Mouse (Mus musculus) C2C12 (cell line): Measurements from ENCODE around the gene Dars. TPM values are rescaled to one million over a fixed set of nuclear protein-coding genes. Genes with fewer than 3 reads are reported as not detected.

Experiments used
- H3K27me3 ChIP-seq: one replicate; pipeline ENCODE4 v1.6.1; 2011; ENCODE audit not compliant: control insufficient read depth, insufficient read depth, insufficient read length
- H3K36me3 ChIP-seq: one replicate; pipeline ENCODE4 v1.6.1; 2011; ENCODE audit not compliant: control insufficient read depth, insufficient read depth
- H3K4me3 ChIP-seq: one replicate; pipeline ENCODE4 v1.5.1; 2011; ENCODE audit warnings: mild to moderate bottlenecking, control low read depth; ENCODE audit not compliant: poor library complexity, insufficient read depth, severe bottlenecking
- H3K79me2 ChIP-seq: one replicate; pipeline ENCODE4 v1.6.1; 2011; ENCODE audit not compliant: control insufficient read depth, insufficient read depth
- H3K79me3 ChIP-seq: one replicate; pipeline ENCODE4 v1.6.1; 2011; ENCODE audit warnings: low read depth, control low read depth
- H3ac ChIP-seq: one replicate; pipeline ENCODE3; 2011; ENCODE audit warnings: low read depth; ENCODE audit not compliant: control insufficient read depth, insufficient read length
- CEBPB ChIP-seq: IDR thresholded peaks from one replicate; pipeline ENCODE4 v1.6.1; 2011; ENCODE audit warnings: low read depth, mild to moderate bottlenecking, control low read depth, moderate library complexity
- CTCF ChIP-seq: IDR thresholded peaks from one replicate; pipeline ENCODE4 v1.5.1; 2011; ENCODE audit not compliant: control insufficient read depth, insufficient read depth, insufficient read length
- FOSL1 ChIP-seq: IDR thresholded peaks from one replicate; pipeline ENCODE4 v1.8.0; 2011; ENCODE audit warnings: mild to moderate bottlenecking, low read length; ENCODE audit not compliant: poor library complexity, insufficient read depth, severe bottlenecking
- MAX ChIP-seq: IDR thresholded peaks from one replicate; pipeline ENCODE4 v1.6.1; 2011; ENCODE audit warnings: mild to moderate bottlenecking, control low read depth
- MYOD1 ChIP-seq: IDR thresholded peaks from one replicate; pipeline ENCODE4 v1.6.1; 2011; ENCODE audit warnings: low read depth; ENCODE audit not compliant: control insufficient read depth, insufficient read length
- MYOG ChIP-seq: IDR thresholded peaks from one replicate; pipeline ENCODE4 v1.6.1; 2011; ENCODE audit not compliant: control insufficient read depth, insufficient read length; ENCODE audit errors: extremely low read depth
- USF1 ChIP-seq: IDR thresholded peaks from one replicate; pipeline ENCODE4 v1.6.1; 2011; ENCODE audit warnings: low read depth, mild to moderate bottlenecking, control low read depth, moderate library complexity
- polyA plus RNA-seq: library from polyadenylated mRNA; unstranded; fragments of >200 nt; fragmentation: generic; extraction: Trizol; gene quantifications from one replicate; pipeline ENCODE4 v1.2.1, GENCODE M21; 2012; ENCODE audit warnings: missing spikeins

Dars gene
- polyA plus RNA-seq, 1 experiment = 52.3 TPM

DNA sequence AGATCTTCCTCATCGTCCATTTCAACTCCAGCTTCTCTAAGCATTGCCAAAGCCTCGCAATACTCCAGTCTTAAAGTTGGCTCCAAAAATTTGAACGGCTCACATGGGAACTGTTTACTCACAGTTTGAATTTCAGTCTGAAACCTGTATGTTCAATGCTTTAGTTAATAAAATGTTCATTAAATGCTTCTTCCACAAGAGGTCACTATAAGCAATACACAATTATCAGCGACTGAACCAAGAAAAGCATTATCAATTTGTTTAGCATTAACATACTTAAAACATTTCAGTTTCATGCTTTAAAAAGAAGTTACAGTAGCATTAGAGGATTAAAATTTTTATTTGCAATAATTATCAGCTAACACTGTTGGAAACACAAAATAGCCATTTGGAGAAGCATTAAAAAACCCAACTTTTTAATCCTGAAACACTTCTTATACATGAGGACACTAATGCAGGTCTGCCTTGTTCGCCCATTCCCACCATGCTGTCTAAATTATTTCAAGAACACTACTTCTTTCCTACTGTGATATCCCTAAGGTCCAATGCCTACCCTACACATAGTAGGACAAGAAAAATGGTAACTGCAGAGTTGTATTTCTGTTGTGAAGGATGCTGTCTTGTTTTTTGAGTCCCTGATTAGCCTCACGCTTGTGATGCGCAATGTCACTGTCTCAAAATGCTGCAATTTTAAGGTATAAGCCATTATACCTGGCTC lies 44.9 kb downstream of the Dars start:
- Histone ChIP-seq H3K79me2 (no peaks in the 10 kb centered on the region), H3K36me3 (peaks cover 78% of the 10 kb centered on the region), H3K79me3 (no peaks in the 10 kb centered on the region), H3K4me3 (no peak overlapping the region), H3K27me3 (no peaks in the 10 kb centered on the region), H3ac (no peak overlapping the region)
- TF ChIP-seq MYOD1 (no peak), USF1 (no peak), MAX (no peak), CEBPB (no peak), FOSL1 (no peak), MYOG (no peak), CTCF (no peak)

DNA sequence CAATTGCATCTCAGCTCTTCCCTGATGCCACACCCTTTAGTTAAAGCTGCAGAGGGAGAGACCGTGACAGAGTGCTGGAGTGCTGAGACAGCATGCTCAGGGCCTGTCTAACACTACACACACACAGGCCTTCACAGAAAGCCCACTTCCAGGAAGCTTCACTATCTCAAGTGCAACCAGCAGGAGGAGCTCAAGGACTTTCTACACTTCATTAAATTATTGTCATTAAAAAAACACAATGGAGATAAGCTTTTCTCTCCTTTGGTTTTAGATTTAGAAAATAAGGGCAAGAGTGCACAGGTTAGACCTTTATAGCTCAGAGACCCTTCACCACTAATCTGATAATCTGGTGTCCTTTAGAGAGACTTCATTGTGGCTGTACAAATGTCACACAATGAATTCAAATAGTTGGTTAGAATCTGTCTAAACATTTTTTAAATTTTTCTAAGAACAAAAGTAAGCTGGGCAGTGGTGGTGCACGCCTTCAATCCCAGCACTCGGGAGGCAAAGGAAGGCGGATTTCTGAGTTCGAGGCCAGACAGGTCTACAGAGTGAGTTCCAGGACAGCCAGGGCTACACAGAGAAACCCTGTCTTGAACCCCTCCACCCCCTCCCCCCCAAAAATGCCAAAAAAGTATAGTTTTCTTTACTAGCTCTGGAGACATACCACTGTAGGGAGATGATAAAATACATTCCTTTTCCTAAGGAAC lies 48.3 kb downstream of the Dars start:
- H3K79me2 ChIP-seq = no peaks in the 10 kb centered on the region
- H3K36me3 ChIP-seq = peaks cover 84% of the 10 kb centered on the region
- H3ac ChIP-seq = no peak overlapping the region
- no peaks in the 10 kb centered on the region for H3K27me3 ChIP-seq
- no peak overlapping the region for H3K4me3 ChIP-seq
- no peaks in the 10 kb centered on the region for H3K79me3 ChIP-seq
- TF ChIP-seq MYOD1 (no peak), MAX (no peak), MYOG (no peak), CEBPB (no peak), CTCF (no peak), USF1 (no peak)

DNA sequence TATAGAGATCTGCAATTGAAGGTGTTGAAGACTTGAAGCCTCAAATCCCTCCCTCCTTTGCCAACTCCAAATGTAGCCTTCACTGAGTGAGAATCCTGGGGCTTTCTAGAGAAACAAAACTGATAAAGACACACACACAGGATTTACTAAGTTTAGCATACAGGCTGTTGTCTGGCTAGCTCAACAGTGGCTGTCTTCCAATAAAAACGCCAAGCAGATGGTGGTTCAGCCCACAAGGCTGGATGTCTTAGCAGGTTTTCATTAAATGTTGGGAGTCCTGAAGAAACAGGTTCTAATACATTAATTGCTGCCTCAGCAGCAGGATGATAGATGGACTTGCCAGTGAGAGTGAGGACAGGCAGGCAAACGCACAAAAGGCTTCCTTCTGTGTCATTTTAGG lies 56.6 kb downstream of the Dars start:
- H3K79me2 ChIP-seq = peaks cover 37% of the 10 kb centered on the region
- H3K79me3 ChIP-seq = peaks cover 32% of the 10 kb centered on the region
- no peaks in the 10 kb centered on the region for H3K27me3 ChIP-seq
- no peak for TF ChIP-seq MAX
- TF ChIP-seq MYOG = no peak
- no peak for TF ChIP-seq USF1
- TF ChIP-seq CTCF = no peak
- no peak for TF ChIP-seq FOSL1
- no peak for TF ChIP-seq MYOD1
- TF ChIP-seq CEBPB = no peak
- no peak overlapping the region for H3K4me3 ChIP-seq
- H3K36me3 ChIP-seq = peaks cover 56% of the 10 kb centered on the region
- H3ac ChIP-seq = no peak overlapping the region

DNA sequence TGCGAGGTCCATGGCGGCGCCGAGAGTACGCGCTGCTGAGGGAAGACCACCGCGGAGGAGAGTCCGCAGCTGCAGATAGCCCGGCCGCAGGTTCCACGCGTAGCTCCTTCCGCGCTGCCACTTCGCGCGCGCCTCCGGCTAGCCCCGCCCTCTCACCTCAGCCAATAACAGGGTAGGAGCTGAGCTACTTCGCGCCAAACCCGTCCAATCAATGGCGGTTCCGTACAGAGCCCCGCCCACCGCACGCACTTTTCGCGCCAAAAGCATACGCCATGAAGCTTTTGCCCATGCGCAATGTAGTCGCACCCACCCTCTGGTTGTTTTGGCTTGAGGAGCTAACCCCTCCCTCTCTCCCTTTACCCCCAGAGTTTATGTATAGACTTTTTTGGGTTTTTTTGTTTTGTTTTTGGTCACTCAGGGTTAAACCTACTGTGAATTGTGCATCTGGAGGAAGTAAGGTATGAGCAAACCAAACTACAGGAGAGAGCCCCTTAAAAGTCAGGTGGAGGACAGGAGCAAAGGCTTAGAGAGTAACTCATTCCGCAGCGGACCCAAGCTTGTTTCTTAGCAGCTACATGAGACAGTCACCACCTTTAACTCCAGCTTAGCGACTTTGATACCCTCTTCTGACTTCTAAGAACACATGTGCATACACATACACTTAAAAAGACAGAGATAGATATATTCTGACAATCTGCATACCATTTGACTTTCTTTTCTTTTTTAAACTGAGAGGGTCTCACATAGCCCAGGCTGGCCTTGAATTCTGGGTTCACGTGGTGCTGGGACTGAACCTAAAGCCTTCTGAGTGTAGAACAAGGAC lies 57.4 kb downstream of the Dars start, which contains the start of gene Mcm6:
Mcm6 (minus strand) TSS at position 111 of the 823 bp plus-strand sequence.
- Histone ChIP-seq H3K79me3 (peaks cover 34% of the 10 kb centered on the region), H3K4me3 (peak within 1 kb of the TSS; percentile 71), H3K79me2 (peaks cover 43% of the 10 kb centered on the region), H3K27me3 (no peaks in the 10 kb centered on the region), H3ac (peak within 1 kb of the TSS; percentile 93), H3K36me3 (peaks cover 56% of the 10 kb centered on the region)
- TF ChIP-seq CTCF (no peak), MAX (peak; percentile 53)

DNA sequence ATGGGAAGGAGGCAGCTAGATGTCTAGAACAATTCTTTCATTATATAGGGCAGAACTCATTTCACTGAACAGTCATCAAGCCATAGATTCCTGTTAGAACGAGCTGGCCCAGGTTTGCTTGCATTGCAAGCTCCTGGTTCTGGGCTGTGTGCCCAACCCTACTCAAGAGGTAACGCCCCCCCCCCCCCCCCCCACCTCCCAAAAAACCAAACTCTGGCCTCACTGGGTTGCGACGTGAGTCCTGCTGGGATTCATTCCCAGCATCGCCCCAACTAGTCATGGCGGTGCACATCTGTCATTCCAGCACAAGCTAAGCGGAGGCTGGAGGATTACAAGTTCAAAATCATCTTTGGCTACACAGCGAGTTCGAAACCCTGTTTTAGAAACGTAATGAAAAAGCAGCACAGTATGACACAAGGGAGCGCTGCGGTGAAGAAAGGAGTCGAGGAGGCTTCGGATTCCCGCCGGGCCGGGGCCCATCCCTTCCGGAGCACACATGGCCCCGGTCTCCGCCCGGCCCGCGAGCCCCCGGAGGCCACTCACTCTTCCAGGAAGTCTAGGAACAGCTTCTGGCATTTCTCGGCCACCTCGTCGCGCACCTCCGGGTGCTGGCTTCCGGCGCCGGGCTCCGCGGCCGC lies 58.1 kb downstream of the Dars start:
- H3K27me3 ChIP-seq = no peaks in the 10 kb centered on the region
- H3K4me3 ChIP-seq = peak overlapping the region; percentile 71
- H3K36me3 ChIP-seq = peaks cover 58% of the 10 kb centered on the region
- peaks cover 43% of the 10 kb centered on the region for H3K79me2 ChIP-seq
- peak overlapping the region; percentile 93 for H3ac ChIP-seq
- H3K79me3 ChIP-seq = peaks cover 34% of the 10 kb centered on the region
- TF ChIP-seq CEBPB (no peak), MYOD1 (no peak), MAX (no peak), CTCF (no peak), MYOG (no peak), USF1 (no peak), FOSL1 (no peak)
